Mouse (Mus musculus): Measurements from ENCODE around the gene Gm44965.

- TF ChIP-seq CTCF (IDR thresholded peaks at IDR 0.05; ENCODE audit: low read depth) (peak; percentile 18; the same call in 1 of the 2 replicates), EP300 (IDR thresholded peaks at IDR 0.05; ENCODE audit: low read depth) (no peak)
Observed at GRCm38 (mm10) chr6:48601271-48602079, 7.7 kb downstream of the Gm44965 start, which contains the start of gene Zfp775.
